Mouse (Mus musculus) yolk sac, embryonic 10.5 days (tissue): ENCODE results near the gene Gpr155.

Experiments
- DNase-seq: peaks from one replicate; pipeline ENCODE4 v3.0.0-alpha.2; 2017; ENCODE audit warnings: low spot score

Gene Gpr155

DNA sequence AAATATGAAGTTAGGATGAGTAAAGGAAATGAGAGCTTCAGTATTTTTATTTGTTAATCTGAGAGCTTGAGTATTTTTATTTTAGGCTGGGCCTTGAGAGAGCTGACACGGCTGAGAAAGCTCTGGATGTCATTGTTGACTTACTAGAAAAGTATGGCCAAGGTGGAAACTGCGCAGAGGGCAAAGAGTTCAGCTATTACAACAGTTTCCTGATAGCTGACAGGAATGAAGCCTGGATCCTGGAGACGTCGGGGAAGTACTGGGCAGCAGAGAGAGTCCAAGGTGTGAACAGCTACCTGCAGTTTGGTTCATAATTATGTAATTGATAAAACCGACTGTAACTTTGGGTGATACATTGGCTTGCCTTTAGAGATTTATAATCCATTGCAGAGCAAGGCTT, 67.2 kb downstream of the Gpr155 start:
- DNase-seq = peak; percentile 27

DNA sequence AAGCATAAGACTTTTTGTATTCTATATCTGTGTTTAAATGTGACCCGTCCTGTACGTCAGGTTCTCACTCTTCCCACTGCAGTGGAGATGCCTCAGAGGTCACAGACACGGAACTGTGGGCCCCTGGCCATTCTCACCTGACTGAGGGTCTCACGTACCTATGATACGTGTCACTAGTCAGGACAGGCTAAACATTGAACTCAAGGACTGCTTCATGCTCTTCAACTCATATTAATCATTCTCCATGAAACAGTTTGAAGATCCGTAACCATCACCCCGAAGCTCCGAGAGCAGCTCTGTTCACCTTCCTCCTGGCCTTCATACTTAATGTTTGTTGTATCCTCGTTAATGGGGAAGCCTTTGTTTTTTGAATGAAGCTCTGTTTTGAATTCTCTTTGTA, 68.9 kb downstream of the Gpr155 start:
- no peak for DNase-seq

DNA sequence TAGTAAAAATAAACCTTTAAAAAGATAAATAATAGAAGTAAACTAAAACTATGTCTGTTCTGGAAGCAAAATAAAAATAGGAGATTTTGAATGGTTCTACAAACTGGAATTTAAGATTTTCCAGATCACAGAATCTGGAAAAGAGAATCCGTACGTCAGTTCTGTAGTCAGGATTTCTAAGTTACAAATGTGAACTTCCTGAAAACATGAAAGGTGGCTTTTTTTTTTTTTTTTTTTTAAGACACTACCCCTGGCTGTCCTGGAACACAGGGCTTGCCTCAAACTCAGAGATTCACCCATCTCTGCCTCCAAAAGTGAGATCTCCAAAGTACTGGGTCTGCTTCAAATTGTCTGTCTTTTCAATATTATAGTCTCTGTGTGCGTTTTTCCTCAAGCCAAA, 72.1 kb downstream of the Gpr155 start:
- DNase-seq = no peak

DNA sequence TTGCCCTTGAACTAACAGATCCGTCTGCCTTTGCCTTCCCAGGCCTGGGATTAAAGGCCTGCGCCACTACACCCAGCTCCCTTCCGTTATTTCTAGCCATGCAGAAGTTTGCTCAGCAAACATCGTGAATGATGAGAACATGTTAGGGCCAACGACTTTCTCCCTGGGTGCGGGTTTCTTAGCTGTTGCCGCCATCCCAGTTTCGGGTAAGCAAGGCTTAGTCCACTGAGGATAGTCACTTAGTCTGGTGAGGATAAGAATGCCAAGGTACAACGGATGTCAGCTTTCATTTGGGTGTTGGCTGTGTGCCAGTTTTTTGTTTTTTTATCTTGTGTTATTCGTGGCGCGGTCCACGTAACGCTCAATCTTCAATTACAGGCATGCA, 73.3 kb downstream of the Gpr155 start:
- DNase-seq = peak; percentile 36

DNA sequence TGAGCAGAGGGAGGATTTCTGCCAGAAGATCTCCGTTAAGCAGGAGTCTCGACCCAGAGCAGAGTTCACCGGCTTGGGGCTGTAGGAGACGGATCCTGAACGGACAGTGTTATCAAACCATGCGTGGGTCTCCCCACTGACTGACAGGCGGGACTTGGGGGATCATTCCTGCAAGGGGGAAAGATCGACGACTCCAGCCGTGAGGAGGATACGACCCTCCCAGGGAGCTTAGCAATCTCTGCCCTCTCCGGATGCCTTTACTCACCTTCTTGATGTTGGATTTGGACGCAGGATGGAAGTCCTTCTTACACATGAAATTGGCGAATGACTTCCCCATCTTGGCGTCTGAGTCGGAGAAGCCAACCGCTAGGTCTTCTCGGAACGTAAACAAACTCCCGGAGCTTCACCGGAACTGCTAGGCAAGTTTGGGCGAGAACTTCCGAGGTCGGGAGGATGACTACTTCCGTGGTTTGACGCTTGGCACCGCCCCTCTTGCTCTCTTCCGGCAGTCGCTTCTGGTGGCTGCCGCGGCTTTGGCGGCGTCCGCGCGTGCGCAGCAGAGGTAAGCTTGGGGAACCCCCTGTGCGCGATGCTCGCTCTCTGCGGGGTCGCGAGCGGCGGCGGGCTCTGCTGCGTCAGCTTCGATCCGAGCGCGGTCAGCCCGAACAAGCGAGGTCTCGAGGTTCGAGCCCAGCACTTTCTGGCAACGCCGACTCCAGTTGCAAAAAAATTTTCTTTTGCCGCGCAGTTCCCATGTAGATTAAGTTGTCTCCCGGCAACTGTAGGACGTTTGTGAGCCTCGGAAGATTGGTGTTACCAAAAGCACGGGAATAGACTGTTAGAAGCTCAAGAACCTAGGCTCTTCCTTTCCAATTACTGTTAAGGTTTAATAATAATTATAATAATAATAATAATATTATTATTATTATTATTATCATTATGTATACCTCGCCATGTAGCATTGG, 73.9 kb downstream of the Gpr155 start, which contains the start of the genes Scrn3 and Cir1:
Scrn3 (plus strand) TSS at position 450 of the 965 bp plus-strand sequence.
Cir1 (minus strand) TSS at position 550 of the 965 bp plus-strand sequence.
- peak; percentile 94 for DNase-seq

DNA sequence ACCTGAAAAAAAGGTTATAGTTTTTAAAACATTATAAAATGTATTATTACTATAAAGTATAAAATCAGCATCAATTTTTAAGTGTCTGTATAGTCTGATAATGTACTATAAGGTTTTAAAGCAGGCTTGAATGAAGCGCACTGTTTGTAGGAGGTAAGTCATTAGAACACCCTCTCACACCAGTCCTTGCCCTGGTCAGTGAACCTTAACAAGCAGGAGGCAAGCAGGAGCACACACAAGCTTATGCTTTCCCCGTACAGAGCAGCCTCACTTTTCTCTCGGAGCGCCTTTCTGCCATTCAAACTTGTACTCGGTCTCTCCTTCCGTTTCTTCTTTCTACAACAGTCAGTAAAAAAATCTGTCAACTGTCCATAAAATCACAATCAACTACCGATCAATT, 80.4 kb downstream of the Gpr155 start:
- no peak for DNase-seq

DNA sequence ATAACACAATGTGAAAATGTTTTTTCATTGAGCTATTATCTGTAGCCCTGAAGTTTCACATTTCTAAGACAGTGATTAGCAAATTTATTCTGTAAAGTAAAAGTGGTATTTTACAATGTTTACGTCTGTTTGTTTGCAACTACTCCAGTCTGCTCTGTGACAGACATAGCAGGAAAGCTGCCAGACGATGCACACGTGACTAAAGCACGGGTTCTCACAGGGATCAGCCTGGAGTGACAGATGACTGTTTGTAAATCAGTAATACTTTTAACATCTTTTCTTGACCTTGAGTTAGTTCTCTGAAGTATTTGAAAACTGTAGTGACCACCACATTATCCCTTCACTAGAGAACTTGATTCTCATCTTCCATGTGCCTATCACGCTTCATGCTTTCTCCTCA, 81.9 kb downstream of the Gpr155 start:
- no peak for DNase-seq

DNA sequence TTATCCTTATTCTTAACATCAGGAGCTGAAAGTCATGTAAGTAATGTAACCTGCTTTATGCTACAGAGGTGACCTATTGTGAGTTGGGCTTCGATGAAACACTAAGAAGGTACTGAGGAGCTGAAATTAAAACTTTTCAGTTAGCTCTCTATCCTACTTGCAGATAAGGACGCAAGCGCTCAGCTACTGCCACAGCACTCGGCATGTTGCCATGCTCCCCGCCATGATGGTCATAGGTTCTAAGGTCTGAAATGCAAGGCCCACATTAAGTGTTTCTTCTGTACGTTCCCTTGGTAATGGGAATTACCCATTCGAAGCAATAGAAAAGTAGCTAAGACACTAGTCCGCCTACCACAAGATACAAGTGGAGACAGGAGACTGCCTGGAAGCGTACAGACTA, 83.7 kb downstream of the Gpr155 start:
- no peak for DNase-seq

DNA sequence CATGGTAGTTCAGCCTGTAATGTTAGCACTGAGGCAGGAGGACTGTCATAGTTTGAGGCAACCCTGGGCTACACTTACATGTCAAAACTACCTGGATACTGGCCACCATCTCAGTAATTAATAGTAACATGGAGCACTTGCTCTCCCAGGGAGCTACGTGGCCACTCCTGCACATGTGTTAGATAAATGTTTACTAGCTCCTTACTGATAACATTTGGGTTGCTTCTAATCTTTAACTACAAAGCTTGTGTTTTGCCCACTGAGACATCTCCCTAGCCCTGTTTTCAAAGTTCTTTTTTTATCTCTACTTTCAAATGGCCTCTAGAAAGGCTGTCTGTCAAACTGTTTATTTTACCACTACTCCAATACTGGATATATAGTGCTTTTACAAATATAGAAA, 84.4 kb downstream of the Gpr155 start:
- no peak for DNase-seq

DNA sequence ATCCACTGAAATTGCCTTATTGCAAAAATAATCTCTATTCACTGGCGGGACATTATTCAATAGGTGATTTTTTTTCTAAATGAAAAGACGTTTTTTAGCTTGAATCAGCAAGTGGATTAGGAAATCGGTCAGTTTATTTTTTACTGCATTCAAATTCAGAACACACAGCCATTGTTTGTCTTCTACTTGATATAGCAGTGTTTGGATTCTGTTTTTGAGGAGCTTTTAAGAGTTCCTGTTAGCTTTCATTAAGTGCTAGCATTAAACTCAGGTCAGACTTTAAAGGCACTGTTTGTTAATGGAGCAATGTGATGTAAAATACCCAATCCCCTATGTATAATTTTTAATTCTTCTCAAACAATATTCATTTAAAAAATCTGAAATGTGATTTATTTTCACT, 87.5 kb downstream of the Gpr155 start:
- DNase-seq = no peak

DNA sequence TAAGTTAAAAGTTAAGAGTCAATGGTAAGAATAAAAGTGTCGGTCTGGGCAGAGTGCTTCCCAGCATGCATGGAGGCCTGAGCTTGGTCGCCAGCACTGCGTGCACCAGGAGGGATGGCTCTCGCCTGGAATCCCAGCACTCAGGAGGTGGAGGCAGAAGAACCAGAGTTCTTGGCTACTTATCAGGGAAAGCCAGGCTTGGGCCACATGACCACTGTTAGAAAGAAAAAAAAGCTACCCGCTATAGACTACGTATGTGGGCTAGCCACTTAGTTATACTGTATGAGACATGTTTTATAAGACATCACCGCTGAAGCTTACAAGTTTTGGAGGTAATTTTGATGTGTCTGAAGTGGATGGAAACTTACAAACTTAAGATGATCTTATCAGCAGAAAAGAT, 88.2 kb downstream of the Gpr155 start:
- DNase-seq = no peak

DNA sequence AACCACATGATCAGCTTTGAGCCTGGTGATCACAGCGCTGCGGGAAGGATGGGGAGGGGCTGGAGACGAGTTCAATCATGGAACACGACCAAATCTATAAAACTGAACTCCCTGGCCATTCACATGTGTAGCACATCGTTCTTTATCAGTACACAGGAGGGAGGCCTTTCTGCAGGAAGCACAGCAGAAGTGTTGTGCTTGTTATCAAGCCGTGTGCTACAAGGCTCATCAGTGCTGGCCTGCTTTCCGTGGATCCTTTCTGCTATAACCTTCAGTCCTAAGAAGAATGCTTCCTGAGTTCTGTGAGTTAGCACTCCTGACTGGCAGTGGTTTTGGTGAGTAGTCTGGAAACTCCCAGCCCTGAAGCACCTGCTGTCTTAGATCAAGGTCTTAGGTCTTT, 91.3 kb downstream of the Gpr155 start:
- no peak for DNase-seq
